17 mouse cellular contexts compared by ENCODE assay signal in the genomic region with DNA sequence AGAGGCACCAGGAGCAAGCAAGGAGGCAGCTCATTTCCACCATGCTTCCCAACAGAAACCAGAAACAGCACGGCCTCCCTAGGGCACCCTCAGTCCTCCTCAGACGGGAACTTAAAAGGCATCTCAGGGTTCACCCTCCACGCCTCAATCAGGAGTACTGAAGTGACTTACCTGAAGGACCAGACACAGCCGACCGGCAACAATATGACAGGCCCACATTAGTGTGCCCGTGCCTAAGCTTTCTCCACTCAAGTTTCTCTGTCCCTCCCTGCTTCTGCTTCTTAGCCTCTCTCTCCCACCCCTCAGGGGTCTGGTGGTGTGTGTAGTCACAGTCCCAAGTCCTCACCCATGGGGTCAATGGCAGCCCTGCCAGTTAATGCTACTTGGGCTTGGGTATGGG. TPM values are rescaled to one million over a fixed set of nuclear protein-coding genes. Genes with fewer than 3 reads are reported as not detected.
DNase-seq lines count a peak whose midpoint lies in the region; ATAC-seq and TF ChIP-seq lines count a peak whose summit lies in the region.
"Had no signal": no experiment of that assay in that cellular context is flagged by ENCODE, and none has a peak within 500 bp of the region (broad histone marks: within the 10 kb centered on the region; RNA-seq: fewer than 3 reads in every experiment).

No protein-coding gene starts in this region.

- H3K4me3 ChIP-seq in heart, embryonic 13.5 days: no peak overlapping the region
- no peak overlapping the region for H3K4me3 ChIP-seq in liver, embryonic 12.5 days
- no peak overlapping the region for H3K4me3 ChIP-seq in myocyte
- H3K4me3 ChIP-seq: forebrain, embryonic 13.5 days; heart, adult 2 months; heart, embryonic 12.5 days had no signal

- H3K27ac ChIP-seq in heart, embryonic 13.5 days (replicated peaks): no peak overlapping the region
- H3K27ac ChIP-seq in liver, embryonic 12.5 days: peak overlapping the region; percentile 83; the same call in 1 of the 2 replicates
- H3K27ac ChIP-seq: forebrain, embryonic 13.5 days; heart, adult 2 months had no signal

- H3K9me3 ChIP-seq in heart, embryonic 13.5 days: no peaks in the 10 kb centered on the region
- H3K9me3 ChIP-seq in liver, embryonic 12.5 days (replicated peaks): no peaks in the 10 kb centered on the region
- H3K9me3 ChIP-seq: forebrain, embryonic 13.5 days; heart, embryonic 12.5 days had no signal

- peaks cover 74% of the 10 kb centered on the region for H3K36me3 ChIP-seq in heart, embryonic 13.5 days
- peaks cover 79% of the 10 kb centered on the region for H3K36me3 ChIP-seq in liver, embryonic 12.5 days
- peaks cover 14% of the 10 kb centered on the region for H3K36me3 ChIP-seq in myocyte (ENCODE audit: control insufficient read depth, insufficient read depth)

- no peak for DNase-seq in heart, adult 9 months (ENCODE audit: low spot score in 2 of 2)
- no peak for DNase-seq in liver
- peak; percentile 6 for DNase-seq in thymus, postnatal 4 days
- no peak for DNase-seq in thymus, postnatal 10 days (ENCODE audit: low spot score in 2 of 2)
- DNase-seq in natural killer cell, adult 2 months (ENCODE audit: low spot score in 2 of 2): no peak
- DNase-seq: adrenal gland, postnatal 10 days; cerebellum, adult 9-10 months; forebrain, postnatal 0 days; gastrocnemius, postnatal 14 days; heart, adult 2 months; heart, postnatal 36 days had no signal

- TF ChIP-seq POLR2A in myocyte (IDR thresholded peaks at IDR 0.05; ENCODE audit: insufficient read length, low read depth): no peak

- 81% methylated on average over 6 of the region's 6 CpGs for whole genome bisulfite sequencing in heart, embryonic 13.5 days
- WGBS in liver, embryonic 12.5 days (ENCODE audit: insufficient replicate concordance): 72% methylated on average over 6 of the region's 6 CpGs

- H3K4me1 ChIP-seq in heart, embryonic 13.5 days: peaks cover 46% of the 10 kb centered on the region
- peaks cover 83% of the 10 kb centered on the region for H3K4me1 ChIP-seq in liver, embryonic 12.5 days

- no peak for ATAC-seq in heart, embryonic 13.5 days (ENCODE audit: extremely low read depth, insufficient number of reproducible peaks, low FRiP score, low TSS enrichment)
- no peak for ATAC-seq in liver, embryonic 12.5 days
- ATAC-seq: forebrain, embryonic 13.5 days; forebrain, postnatal 0 days had no signal

- 0 out of 2 replicates have a peak overlapping the region, but pooled peaks have one; percentile 19 for H3K9ac ChIP-seq in heart, embryonic 13.5 days
- no peak overlapping the region for H3K9ac ChIP-seq in liver, embryonic 12.5 days
- H3K9ac ChIP-seq: forebrain, embryonic 13.5 days; forebrain, postnatal 0 days; heart, embryonic 12.5 days had no signal

- no peak overlapping the region for H3K4me2 ChIP-seq in heart, embryonic 13.5 days
- no peak overlapping the region for H3K4me2 ChIP-seq in liver, embryonic 12.5 days
- no peak overlapping the region for H3K4me2 ChIP-seq in myocyte (ENCODE audit: low read depth)
- H3K4me2 ChIP-seq: forebrain, embryonic 13.5 days; heart, embryonic 12.5 days had no signal

- H3K79me2 ChIP-seq in myocyte (ENCODE audit: control insufficient read depth, insufficient read depth): peaks cover 17% of the 10 kb centered on the region

- H3K27me3 ChIP-seq in heart, embryonic 13.5 days (replicated peaks): no peaks in the 10 kb centered on the region
- no peaks in the 10 kb centered on the region for H3K27me3 ChIP-seq in liver, embryonic 12.5 days (replicated peaks)
- no peaks in the 10 kb centered on the region for H3K27me3 ChIP-seq in myocyte (ENCODE audit: control insufficient read depth, insufficient read depth, insufficient read length)
- H3K27me3 ChIP-seq: forebrain, embryonic 13.5 days; heart, embryonic 12.5 days had no signal

- H3ac ChIP-seq in myocyte (ENCODE audit: control insufficient read depth, insufficient read length): no peak overlapping the region

TF ChIP-seq in myocyte, 11 proteins besides CTCF, POLR2A, EP300 and RAD21:
- no peak for TF ChIP-seq MAX (IDR thresholded peaks at IDR 0.05; ENCODE audit: low read depth)
- TF ChIP-seq MYOD1 (IDR thresholded peaks at IDR 0.05; ENCODE audit: control insufficient read depth in 1 of 3, insufficient read length in 2 of 3, low read depth in 2 of 3): no peak
- no peak for TF ChIP-seq CEBPB (IDR thresholded peaks at IDR 0.05; ENCODE audit: insufficient read depth, poor library complexity, severe bottlenecking)
- no peak for TF ChIP-seq E2F4 (IDR thresholded peaks at IDR 0.05; ENCODE audit: insufficient read depth)
- TF ChIP-seq MYOG (IDR thresholded peaks at IDR 0.05; ENCODE audit: control insufficient read depth in 1 of 3, insufficient read depth in 1 of 3, insufficient read length in 2 of 3, low read depth in 2 of 3): no peak
- no peak for TF ChIP-seq SRF (IDR thresholded peaks at IDR 0.05; ENCODE audit: control insufficient read depth, insufficient read length, low read depth)
- peak; percentile 4 for TF ChIP-seq POLR2AphosphoS2 (IDR thresholded peaks at IDR 0.05; ENCODE audit: insufficient read length, low read depth)
- TF ChIP-seq USF1 (IDR thresholded peaks at IDR 0.05; ENCODE audit: low read depth): no peak
- TF ChIP-seq TCF3 (IDR thresholded peaks at IDR 0.05; ENCODE audit: insufficient read length, low read depth): no peak
TF ChIP-seq in myocyte: peak in this region for 1.

RNA-seq across cellular contexts. Expression of gene Ubtf, which starts 7.0 kb away (rescaled TPM):
- 51.1 and 53.1 TPM in 2 replicates for polyA plus RNA-seq in heart, embryonic 13.5 days (2015; fragmentation: Nextera tagmentation; extraction: Ambion mirVana)
- polyA plus RNA-seq in liver, embryonic 12.5 days (2016; fragmentation: Nextera tagmentation; extraction: Ambion mirVana): 97.2 and 98.8 TPM in 2 replicates
- polyA plus RNA-seq in myocyte (2012; fragmentation: generic; extraction: Trizol): 58.6 TPM

RNA-seq across cellular contexts. Expression of gene Atxn7l3, which starts 16.2 kb away (rescaled TPM):
- polyA plus RNA-seq in heart, embryonic 13.5 days (2015; fragmentation: Nextera tagmentation; extraction: Ambion mirVana): 8.5 and 9.2 TPM in 2 replicates
- 7.3 and 7.5 TPM in 2 replicates for polyA plus RNA-seq in liver, embryonic 12.5 days (2016; fragmentation: Nextera tagmentation; extraction: Ambion mirVana)
- polyA plus RNA-seq in myocyte (2012; fragmentation: generic; extraction: Trizol): 39.5 TPM

RNA-seq across cellular contexts. Expression of gene Tmub2, which starts 27.9 kb away (rescaled TPM):
- 36.8 and 41.2 TPM in 2 replicates for polyA plus RNA-seq in heart, embryonic 13.5 days (2015; fragmentation: Nextera tagmentation; extraction: Ambion mirVana)
- polyA plus RNA-seq in liver, embryonic 12.5 days (2016; fragmentation: Nextera tagmentation; extraction: Ambion mirVana): 28.4 and 28.9 TPM in 2 replicates
- 39.5 TPM for polyA plus RNA-seq in myocyte (2012; fragmentation: generic; extraction: Trizol)

RNA-seq across cellular contexts. Expression of gene Asb16, which starts 44.0 kb away (rescaled TPM):
- 0.09 TPM in 1 of 2 replicates, not detected in the other for polyA plus RNA-seq in heart, embryonic 13.5 days (2015; fragmentation: Nextera tagmentation; extraction: Ambion mirVana)
- polyA plus RNA-seq in liver, embryonic 12.5 days (2016; fragmentation: Nextera tagmentation; extraction: Ambion mirVana): 0.05 TPM in 1 of 2 replicates, not detected in the other
- 5.1 TPM for polyA plus RNA-seq in myocyte (2012; fragmentation: generic; extraction: Trizol)
- polyA plus RNA-seq: C2C12; forebrain, embryonic 13.5 days; forebrain, postnatal 0 days had no signal

RNA-seq across cellular contexts. Expression of gene Slc4a1, which starts 53.4 kb away (rescaled TPM):
- 47.2 and 59.5 TPM in 2 replicates for polyA plus RNA-seq in heart, embryonic 13.5 days (2015; fragmentation: Nextera tagmentation; extraction: Ambion mirVana)
- 913 and 972 TPM in 2 replicates for polyA plus RNA-seq in liver, embryonic 12.5 days (2016; fragmentation: Nextera tagmentation; extraction: Ambion mirVana)
- not detected for polyA plus RNA-seq in myocyte (2012; fragmentation: generic; extraction: Trizol)
- polyA plus RNA-seq: C2C12 had no signal
